Mouse (Mus musculus): ENCODE results near the gene Ino80b.

The Ino80b gene

DNA sequence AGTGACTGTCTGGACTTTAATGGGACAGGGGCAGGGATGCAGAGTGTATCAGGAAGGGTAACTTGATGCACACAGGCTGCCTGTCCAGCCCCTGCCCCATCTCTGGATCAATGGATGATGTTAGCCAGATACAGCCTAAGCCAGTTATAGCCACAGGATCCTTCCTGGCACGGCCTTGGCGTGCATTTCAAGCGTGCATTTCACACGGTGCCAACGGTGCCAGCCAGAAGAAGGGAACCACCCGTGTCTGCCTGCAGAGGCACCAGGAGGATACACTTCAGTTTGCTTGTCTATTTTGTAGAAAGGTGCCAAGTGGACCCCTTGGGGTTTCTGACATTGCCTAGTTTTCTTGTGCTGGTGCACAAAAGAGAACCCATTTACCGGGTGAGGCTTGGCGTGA, 14.8 kb upstream of the Ino80b start:
- DNase-seq: no peak

DNA sequence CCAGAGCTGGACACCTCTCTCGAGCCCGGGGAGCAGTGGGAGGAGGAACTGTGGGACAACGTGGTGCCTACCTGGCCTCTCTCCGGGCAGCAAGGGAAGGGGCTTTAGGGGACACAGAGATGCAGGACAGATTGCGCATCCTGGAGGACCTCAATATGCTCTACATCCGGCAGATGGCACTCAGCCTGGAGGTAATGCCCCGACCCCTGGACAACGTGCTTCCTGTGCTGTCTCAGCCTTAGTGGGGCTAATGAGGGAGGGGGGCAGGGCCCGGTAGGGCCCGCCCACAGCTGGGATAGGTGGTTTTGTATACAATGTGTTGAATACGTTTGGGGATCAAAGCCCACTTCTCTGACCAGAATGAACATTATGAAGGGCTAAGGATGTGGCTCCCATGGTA, 12.8 kb upstream of the Ino80b start:
- DNase-seq: no peak

DNA sequence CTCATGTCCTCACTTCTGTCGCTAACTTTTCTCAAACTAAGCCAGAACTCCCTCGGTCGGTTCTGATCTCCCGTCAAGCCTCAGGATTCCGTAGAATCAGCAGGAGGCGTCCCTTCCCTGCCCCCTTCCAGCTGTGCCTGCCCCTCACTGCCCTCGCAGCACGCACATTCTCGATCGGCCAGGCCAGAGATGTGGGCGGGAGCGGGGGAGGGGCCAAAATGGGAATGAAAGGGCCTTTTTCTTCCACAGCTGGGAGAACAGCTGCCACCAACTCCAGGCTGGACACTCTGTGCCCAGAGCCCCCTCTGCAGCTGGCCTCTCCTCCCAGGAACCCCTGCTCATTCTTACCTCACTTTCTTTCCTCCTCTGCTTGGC, 12.3 kb upstream of the Ino80b start:
- no peak for DNase-seq

DNA sequence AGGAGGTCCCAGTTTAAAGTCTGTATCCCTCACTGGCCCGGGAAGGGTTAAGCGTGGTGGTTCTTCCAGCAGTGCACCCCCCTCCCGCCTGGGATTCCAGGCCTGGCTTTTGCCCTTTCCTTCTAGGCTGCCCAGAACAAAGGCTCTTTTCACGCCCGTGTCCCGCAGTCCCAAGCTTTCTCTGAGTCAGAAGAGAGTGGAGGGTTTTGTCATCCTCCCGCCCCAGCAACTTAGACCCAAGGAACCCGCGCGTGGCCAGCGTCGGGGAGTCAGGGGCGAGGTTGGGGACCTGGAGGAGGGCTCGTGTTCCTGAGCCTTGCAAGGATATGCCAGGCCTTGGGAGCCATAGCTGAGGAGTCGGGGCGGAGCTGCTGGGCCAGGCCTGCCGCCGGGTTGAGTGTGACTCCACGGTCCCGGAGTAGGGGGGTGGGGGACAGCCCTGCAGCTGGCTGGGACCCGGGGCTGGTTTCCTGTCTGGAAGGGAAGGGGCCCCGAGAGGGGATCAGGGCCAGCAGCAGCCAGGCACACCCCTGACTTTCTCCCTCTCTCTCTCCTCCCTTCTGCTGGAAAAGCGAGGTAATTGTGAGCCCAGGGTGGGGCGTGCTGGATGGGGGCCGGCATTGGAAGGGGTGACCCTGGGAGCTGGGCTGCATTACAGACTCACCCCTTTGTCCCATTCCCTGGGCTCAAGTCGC, 11.8 kb upstream of the Ino80b start:
- DNase-seq: no peak

DNA sequence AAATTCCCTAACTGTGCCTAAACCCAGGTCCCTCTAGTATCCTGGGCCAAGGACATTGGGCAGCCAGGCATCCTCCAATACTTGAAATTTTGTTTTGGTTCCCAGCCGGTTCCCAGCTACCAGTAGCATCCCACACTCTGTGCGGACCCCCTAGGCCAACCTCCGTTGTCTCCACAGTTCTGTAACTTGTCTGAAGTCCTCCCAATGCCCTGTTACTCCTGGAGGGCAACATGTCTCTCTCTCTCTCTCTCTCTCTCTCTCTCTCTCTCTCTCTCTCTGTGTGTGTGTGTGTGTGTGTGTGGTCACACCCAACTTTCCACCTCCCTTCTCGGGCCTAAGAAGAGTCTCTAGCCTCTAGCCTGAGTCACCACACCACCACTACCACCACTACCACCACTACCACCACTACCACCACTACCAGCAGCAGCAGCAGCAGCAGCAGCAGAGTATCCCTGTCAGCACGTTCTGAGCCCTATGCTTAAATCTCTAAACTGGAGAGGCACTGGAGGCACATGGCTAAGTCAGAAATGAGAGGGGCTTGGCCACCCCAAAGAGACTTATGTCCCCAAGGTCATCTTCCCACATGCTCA, 11.2 kb upstream of the Ino80b start:
- DNase-seq: no peak

DNA sequence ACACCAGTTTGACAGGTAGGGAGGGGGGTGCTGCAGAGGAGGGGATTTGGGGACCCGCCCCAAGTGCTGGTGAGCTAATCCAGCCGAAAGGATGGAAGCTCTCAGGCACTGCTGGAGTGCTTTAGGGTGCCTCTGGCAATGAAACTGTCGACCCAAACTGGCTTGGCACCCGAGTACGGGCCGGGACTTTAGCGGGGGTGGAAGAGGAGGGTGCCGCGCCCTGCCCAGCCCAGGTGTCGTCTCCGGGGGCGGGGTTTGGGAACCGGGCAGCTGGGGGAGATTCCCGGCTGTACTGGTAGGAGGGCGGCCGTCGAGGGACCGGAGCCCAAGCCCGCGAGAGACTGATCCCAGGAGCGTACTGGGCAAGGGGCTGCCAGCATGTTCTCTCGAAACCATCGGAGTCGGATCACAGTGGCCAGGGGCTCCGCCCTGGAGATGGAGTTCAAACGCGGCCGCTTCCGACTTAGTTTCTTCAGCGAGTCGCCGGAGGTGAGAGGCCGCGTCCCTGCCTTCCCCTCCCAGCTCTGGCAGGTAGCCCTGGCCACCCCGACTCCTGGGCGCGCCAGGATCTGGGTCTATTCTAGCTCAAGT, 10.4 kb upstream of the Ino80b start:
- DNase-seq: no peak

DNA sequence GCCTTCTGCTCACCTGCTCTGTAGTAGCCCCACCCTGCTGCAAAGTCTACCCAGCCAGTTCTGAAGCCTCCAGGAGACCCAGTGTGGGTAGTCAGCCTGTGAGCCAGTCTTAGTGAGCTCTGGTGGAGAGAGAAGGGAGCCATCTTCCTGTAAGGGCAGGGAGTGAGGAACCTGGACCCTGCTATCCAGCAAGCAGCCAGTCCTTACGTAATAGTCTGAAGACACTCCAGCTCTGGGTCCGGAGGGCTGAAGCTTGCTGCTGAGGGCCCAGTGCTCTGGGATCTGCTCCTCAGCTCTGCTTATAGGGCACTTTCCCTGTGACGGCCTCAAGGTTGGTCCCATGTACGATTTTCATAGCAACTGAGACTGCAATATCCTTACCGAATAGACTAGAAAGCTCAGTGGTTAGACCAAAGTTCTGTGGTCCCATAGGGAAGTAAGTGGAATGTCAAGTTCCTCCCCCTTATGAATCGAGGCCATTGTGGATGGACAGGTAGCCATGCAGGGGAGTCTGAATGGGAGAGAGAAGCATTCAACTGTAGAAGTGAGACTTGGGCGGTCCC, 9.8 kb upstream of the Ino80b start, which contains the start of gene Rtkn:
Gene Rtkn (plus strand): TSS at position 513 of the 563 bp plus-strand sequence.
- DNase-seq: no peak

DNA sequence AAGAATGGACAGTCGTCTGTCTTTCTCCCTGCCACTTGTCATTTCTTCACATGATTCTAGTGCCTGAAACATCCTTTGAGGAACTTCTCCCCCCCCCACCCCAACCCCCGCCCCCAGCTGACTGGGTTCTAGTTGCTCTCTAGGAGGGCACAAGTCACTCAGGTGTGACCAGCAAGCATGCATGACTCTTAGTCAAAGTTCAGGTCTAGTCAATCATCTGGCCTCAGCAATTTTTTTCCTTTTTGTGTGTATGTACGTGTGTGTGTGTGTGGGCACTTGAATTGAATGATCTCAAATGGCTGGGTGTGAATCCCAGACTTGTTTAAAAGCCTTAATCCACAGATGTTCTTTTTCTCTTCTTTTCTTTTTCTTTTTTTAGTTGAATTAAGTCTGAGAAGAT, 9.0 kb upstream of the Ino80b start:
- no peak for DNase-seq

DNA sequence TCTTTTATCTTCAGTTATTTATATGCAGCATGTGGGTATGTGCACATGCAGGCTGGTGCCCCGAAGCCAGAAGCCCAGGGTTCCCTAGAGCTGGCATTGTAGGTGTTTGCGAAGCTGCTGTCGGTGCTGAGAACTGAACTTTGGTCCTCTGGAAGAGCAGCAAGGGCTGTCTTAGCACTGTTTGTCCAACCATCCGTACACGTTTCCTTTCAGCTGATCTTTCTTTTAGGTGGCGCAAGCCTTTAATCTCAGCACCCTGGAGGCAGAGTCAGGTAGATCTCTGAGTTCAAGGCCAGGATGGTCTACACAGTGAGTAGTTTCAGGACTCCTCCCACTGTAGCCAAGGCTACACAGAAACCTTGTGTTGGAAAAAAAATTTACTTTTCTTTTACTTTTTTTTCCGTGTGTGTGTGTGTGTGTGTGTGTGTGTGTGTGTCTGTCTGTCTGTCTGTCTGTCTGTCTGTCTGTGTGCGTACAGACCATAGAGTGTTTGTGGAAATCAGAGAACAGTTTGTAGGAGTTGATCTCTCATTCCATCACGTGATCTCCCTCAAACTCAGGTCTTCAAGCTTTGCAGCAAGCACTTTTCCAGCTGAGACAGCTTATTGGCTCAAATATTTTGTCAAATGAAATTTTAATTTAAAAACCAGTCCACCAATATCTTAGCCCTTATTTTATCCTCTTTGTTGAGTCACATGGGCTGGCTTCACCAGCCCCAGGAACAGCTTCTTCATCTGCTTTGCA, 7.1 kb upstream of the Ino80b start:
- DNase-seq: no peak

DNA sequence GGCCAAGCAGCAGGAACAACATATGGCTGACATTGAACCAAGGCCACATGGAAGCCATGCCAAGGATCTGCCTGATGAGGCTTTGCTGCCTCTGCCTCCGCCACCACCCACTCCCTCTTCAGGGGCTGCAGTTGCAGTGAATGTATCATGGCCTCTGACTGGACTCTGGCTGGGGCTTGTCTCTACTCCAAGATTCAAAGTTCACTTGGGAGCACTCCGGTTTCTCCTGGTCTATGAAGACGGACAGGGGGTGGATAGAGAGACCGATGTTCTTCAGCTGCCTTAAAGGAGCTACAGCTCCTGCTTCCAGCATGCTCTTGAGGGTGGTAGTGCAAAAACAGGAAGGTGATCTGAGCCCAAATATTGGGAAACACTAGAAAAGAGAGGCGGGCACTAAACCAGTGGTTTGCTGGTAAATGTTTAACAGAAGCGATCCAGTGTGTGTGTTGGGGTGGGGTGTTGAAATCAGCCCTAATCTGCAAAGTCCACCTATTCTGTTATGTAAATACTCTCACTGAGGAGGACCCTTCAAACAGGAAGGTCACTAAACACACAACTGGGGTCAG, 6.3 kb upstream of the Ino80b start:
- no peak for DNase-seq

DNA sequence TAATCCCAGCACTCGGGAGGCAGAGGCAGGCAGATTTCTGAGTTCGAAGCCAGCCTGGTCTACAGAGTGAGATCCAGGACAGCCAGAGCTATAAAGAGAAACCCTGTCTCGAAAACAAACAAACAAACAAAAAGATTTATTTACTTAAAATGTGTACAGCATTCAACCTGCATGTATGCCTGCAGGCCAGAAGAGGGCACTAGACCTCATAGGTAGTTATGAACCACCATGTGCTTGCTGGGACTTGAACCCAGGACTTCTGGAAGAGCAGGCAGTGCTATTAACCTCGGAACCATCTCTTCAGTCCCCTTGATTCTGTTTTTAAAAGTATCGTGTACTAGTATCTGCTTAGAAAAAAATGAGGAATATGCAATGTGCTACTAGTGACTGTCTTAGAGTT, 2.2 kb upstream of the Ino80b start:
- DNase-seq: no peak

DNA sequence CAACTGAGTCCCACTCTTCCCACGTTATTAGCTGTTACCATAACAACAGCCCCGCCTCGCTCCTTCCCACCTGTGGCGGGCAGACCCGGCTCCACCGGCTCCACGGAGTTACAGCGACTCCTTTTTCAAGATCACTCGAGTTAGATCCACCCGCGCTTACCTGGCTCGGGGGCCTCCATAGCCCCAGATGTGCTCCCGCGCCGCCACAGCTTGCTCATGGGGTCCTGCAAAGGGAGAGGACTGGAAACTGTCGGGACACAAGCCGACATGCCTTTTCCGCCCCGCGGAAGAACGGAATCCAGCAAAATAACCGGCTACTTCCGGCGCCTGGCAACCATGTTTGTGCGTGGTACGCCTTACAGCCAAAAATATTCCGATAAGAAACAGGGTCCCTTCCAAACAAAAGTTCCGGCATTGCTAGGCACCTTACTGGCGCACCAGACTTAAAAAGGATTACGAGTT, 349 bp downstream of the Ino80b start:
- DNase-seq: peak; percentile 94 to 95

DNA sequence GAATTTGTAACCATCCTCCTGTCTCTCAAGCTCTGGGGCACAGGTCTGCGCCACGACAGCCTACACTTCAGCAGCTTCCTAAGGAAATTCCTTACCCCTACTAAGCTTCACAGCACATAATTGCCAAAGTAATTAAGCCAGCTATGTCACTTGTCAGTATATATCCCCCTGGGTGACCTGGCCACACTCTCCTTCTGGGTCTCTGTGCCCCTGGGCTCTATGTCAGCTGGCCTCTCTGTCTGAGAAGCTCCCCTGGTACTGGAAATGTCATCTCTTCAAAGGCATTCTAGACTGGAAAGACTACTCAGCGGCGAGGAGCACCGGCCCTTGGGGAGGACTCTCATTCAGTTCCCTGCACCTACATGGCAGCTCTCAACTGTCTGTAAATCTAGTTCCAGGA, 2.3 kb downstream of the Ino80b start:
- no peak for DNase-seq

DNA sequence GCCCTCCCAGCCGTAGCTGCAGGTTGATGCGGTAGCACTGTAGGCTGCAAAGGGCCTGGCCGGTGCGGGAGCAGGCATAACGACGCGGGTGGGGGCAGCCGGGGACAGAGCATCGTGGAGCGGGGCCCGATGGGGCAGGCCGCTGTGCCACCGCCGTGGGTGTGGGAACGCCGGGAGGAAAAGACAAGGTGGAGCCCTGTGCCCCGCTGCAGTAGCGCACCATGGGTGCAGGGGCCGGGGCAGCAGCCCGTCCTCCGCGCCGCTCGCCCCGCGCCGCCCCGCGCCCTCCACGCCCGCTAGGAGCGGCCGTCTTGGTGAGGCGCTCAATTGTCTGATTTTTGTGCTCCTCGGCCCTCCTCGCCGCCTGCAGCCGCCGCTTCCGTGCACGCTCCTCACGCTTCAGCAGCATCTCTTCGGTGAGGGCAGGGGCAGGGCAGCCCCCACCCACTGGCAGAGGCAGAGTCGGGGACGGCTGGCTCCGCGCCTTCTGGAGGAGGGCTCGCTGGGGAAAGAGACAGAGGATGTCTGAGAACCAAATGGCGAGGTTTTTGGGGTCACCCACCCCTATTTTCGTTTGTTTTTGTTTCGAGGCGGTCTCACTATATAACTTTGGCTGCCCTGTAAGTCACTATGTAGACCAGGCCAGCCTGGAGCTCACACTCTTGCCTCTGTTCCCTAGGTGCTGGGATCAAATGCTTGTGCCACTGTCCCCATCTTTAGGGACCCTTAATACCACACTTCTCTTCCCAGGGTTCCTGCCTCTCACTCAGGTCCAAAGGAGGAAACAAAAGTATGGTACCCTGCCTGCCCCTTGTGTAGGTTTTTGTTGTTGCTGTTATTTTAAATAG, 3.1 kb downstream of the Ino80b start:
- DNase-seq: peak in 1 of 2 experiments; percentile 26

DNA sequence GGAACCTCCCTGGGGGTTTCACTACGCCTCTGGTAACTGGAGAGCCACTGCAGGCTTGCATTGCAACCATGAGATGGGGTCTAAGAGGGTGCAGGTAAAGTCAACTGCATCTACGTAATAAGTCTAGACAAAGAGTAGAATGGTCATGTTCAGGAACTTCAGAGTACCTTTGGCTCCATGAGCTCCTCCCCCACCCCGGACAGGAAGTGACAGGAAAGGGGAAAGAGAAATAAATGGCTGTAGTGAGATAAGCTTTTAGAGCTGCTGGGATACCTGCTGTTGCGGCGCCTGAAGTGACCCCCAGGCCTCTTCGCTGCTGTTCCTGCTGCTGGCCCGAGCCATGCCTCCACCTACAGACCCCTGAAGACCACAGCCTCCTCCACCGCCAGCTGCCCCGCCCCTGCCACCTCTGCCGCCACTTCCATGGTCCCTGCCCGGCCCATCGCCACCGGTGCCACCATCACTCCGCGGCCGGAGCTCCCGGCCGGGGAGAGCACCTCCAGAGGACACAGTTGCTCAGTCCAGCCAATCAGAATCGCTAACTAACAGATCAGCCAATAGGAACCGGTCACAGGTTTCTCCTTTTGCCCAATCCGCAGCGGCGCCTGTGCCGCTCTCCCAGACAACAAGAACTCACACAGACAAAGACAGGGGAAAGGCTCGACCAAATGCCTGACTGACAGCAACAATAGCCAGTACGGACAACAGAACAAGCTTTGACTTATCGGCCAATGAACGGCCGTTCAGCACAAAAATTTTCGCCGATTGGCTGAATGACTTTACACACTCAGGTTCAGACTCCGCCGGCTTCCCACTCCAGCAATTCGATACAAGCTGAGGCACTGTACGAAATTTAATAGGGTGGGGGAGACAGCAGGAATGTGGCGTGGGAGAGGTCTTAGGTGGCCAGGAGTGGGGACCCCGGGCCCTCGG, 4.0 kb downstream of the Ino80b start, which contains the start of gene Wbp1:
Gene Wbp1 (minus strand): TSS at position 630 of the 933 bp plus-strand sequence.
- DNase-seq: peak; percentile 85 to 87

DNA sequence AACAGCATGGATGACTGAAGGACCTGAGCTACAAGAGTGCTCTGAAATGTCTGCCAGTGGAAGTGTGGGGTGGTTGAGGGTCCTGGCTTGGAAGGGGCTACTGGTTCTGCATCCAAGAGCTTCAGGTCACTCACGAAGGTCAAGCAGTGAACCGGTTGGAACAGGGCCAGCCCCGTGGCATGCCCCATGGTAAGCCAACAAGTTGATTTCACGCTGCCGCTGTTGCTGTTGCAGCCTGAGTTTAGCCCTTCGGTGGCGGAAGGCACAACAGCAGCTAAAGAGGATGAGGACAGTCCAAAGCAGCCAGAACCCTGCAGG, 5.5 kb downstream of the Ino80b start:
- no peak for DNase-seq

DNA sequence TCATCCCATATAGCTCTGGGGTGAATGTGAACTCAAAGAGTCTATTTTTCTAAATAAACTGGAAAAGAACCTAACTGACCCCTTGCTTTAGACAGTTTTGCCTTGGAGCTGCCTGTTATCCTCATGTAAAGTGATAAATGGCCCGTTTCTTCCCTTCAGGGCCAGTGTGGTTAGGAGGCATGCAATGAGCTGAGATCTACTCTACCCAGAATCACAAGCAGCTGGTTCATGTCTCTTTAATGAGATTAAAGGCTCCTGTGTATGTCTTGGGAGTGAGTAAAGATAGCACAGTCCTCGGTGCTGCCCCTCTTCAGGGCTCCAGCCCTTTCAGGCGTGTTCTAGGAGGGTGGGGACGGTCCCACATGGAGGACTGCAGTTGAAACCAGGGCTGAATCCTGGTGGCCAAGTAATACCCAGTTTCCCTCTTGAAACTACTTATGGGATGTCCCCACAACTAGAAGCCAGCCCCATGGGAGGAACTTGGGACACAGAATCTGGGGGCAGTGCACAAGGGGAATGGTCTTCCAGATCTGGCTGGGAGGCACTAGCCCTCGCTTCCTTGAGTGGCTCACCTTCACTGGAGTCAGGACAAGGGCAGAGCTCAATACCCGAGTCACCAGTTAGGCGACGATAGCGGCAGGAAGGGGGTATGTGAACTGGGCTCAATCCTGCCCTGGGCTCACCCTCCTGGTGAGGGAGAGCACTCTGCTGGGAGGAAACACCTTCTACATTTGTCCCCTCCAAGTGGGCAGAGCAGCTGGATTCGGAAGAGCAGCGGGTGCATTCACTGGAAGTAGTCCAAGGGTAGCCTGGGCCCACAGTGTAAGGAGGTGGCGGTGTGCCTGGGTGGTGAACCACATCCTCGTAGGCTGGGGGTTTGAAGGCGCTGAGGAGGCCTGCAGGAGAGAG, 6.2 kb downstream of the Ino80b start:
- no peak for DNase-seq

DNA sequence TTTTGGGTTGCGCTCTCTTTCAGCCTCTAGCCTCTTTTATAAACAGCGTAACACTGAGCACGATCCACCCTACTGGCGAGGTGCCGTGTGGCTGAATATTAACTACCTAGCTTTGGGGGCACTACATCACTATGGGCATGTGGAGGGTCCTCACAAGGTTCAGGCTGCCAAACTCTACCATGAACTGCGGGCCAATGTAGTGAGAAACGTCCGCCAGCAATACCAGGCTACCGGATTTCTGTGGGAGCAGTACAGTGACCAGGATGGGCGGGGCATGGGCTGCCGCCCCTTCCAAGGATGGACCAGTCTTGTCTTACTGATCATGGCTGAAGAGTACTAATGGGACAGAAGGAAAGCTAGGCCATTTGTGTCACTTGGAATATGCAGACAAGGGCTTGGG, 6.9 kb downstream of the Ino80b start:
- DNase-seq: no peak

DNA sequence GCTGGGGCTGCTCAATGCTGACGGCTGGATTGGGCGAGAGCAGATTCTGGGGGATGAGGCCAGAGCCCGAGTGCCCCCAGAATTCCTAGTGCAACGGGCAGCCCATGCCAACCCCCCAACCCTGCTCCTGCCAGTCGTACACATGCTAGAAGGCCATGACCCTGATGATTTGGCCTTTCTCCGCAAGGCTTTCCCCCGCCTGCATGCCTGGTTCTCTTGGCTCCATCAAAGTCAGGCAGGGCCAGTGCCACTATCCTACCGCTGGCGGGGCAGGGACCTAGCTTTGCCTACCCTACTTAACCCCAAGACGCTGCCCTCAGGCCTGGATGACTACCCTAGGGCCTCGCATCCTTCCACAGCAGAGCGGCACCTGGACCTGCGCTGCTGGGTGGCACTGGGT, 7.6 kb downstream of the Ino80b start:
- DNase-seq: no peak

DNA sequence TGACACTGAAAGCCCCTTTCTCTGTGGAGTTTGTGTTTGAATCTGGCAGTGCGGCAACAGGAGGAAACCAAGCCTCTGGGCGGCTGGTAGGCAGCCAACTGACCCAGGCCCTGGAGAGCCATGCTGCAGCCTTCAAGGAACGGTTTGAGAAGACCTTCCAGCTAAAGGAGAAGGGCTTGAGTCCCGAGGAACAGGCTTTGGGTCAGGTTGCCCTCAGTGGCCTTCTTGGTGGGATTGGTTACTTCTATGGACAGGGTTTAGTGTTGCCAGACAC, 8.1 kb downstream of the Ino80b start:
- DNase-seq: no peak
